Mouse (Mus musculus) testis, postnatal 14 days (tissue): ENCODE measurements at regions not wholly inside any gene's neighbourhood (a gene's known extent, or its start where the extent isn't known, plus 50 kb on each side); places are given as distances from the start of the nearest gene placed in this dataset.
"Not testable (repeated sequence)": the region's sequence is repeated elsewhere in the genome, so short reads cannot be mapped to it uniquely, and the experiment has no call there.

ENCODE experiments used
- DNase-seq: peaks from one replicate; pipeline ENCODE4 v3.0.0; 2021; ENCODE audit warnings: low spot score

- DNase-seq, result no peak
Measured at GRCm38 (mm10) chr5:148820476-148820875, 108.6 kb downstream of the Katnal1 start.

- no peak for DNase-seq
Measured at GRCm38 (mm10) chr5:148819423-148819822, 109.7 kb downstream of the Katnal1 start.

GRCm38 (mm10) chr5:148818746-148819145 lies 110.4 kb downstream of the Katnal1 start:
- DNase-seq, result peak; percentile 57

GRCm38 (mm10) chr5:148812840-148813239 lies 116.3 kb downstream of the Katnal1 start:
- no peak for DNase-seq

GRCm38 (mm10) chr5:148812016-148812415 lies 117.1 kb downstream of the Katnal1 start:
- DNase-seq, result peak; percentile 57

- no peak for DNase-seq
Measured at GRCm38 (mm10) chr5:148809485-148809884, 119.6 kb downstream of the Katnal1 start.

- no peak for DNase-seq
Measured at GRCm38 (mm10) chr5:148809055-148809454, 120.1 kb downstream of the Katnal1 start.

GRCm38 (mm10) chr5:148808426-148808825 lies 120.7 kb downstream of the Katnal1 start:
- DNase-seq, result peak; percentile 39

GRCm38 (mm10) chr5:148807612-148808011 lies 121.5 kb downstream of the Katnal1 start:
- DNase-seq, result no peak

- no peak for DNase-seq
Measured at GRCm38 (mm10) chr5:148805030-148805429, 124.1 kb downstream of the Katnal1 start.

GRCm38 (mm10) chr5:148803772-148804171 lies 125.3 kb downstream of the Katnal1 start:
- no peak for DNase-seq

GRCm38 (mm10) chr5:148802720-148803119 lies 126.4 kb downstream of the Katnal1 start:
- no peak for DNase-seq

- DNase-seq, result no peak
Measured at GRCm38 (mm10) chr5:148798541-148798940, 130.6 kb downstream of the Katnal1 start.

GRCm38 (mm10) chr5:148796072-148796471 lies 133.0 kb downstream of the Katnal1 start:
- no peak for DNase-seq

GRCm38 (mm10) chr5:148794465-148794864 lies 134.7 kb downstream of the Katnal1 start:
- DNase-seq, result peak; percentile 78

GRCm38 (mm10) chr5:148792736-148793440 lies 136.2 kb downstream of the Katnal1 start:
- DNase-seq, result peak; percentile 77

- no peak for DNase-seq
Measured at GRCm38 (mm10) chr5:148791651-148792050, 137.5 kb downstream of the Katnal1 start.

- not testable (repeated sequence) for DNase-seq
Measured at GRCm38 (mm10) chr5:148790343-148790742, 138.8 kb downstream of the Katnal1 start.

GRCm38 (mm10) chr5:148789823-148790222 lies 139.3 kb downstream of the Katnal1 start:
- no peak for DNase-seq

- DNase-seq, result no peak
Measured at GRCm38 (mm10) chr5:148789147-148789566, 140.0 kb downstream of the Katnal1 start.

- DNase-seq, result no peak
Measured at GRCm38 (mm10) chr5:148788690-148789089, 140.4 kb downstream of the Katnal1 start.

GRCm38 (mm10) chr5:148787270-148787669 lies 141.8 kb downstream of the Katnal1 start:
- no peak for DNase-seq

GRCm38 (mm10) chr5:148781076-148781475 lies 148.0 kb downstream of the Katnal1 start:
- not testable (repeated sequence) for DNase-seq
